Mouse (Mus musculus) T-cell, adult 2 months (primary cell): Measurements from ENCODE around the gene Dnajc1.

ENCODE experiments used
- DNase-seq: peaks from one replicate; pipeline ENCODE4 v3.0.0; 2022; ENCODE audit warnings: low spot score

The Dnajc1 gene

GRCm38 (mm10) chr2:18195691-18196396 lies 196.8 kb downstream of the Dnajc1 start:
- no peak for DNase-seq

- no peak for DNase-seq
Measured at GRCm38 (mm10) chr2:18195285-18195684, 197.3 kb downstream of the Dnajc1 start.

- DNase-seq, result no peak
Measured at GRCm38 (mm10) chr2:18188367-18188766, 204.3 kb downstream of the Dnajc1 start.

GRCm38 (mm10) chr2:18183079-18183478 lies 209.6 kb downstream of the Dnajc1 start:
- DNase-seq, result no peak

GRCm38 (mm10) chr2:18181631-18182030 lies 211.0 kb downstream of the Dnajc1 start:
- no peak for DNase-seq

- DNase-seq, result no peak
Measured at GRCm38 (mm10) chr2:18180323-18180722, 212.3 kb downstream of the Dnajc1 start.

- DNase-seq, result no peak
Measured at GRCm38 (mm10) chr2:18176235-18176634, 216.4 kb downstream of the Dnajc1 start.

GRCm38 (mm10) chr2:18175234-18175633 lies 217.4 kb downstream of the Dnajc1 start:
- DNase-seq, result no peak

- no peak for DNase-seq
Measured at GRCm38 (mm10) chr2:18169174-18169948, 223.3 kb downstream of the Dnajc1 start.

GRCm38 (mm10) chr2:18165511-18165910 lies 227.1 kb downstream of the Dnajc1 start:
- DNase-seq, result no peak

GRCm38 (mm10) chr2:18160992-18161391 lies 231.6 kb downstream of the Dnajc1 start:
- DNase-seq, result no peak

GRCm38 (mm10) chr2:18159426-18159825 lies 233.2 kb downstream of the Dnajc1 start:
- no peak for DNase-seq

- DNase-seq, result no peak
Measured at GRCm38 (mm10) chr2:18156131-18156530, 236.5 kb downstream of the Dnajc1 start.
